Mouse (Mus musculus) lung, embryonic 14.5 days (tissue): ENCODE results near the gene Rcn3. TPM values are rescaled to one million over a fixed set of nuclear protein-coding genes. Genes with fewer than 3 reads are reported as not detected.

Source experiments
- ATAC-seq: fragments of 200-750 bp; cut with Nextera tagmentation; 2 replicates; pipeline ENCODE4 v1.8.0; 2017; ENCODE audit warnings: mild to moderate bottlenecking, moderate TSS enrichment, moderate library complexity; ENCODE audit not compliant: insufficient read depth
- DNase-seq: peaks from one replicate; pipeline ENCODE4 v3.0.0-alpha.2; 2015
- H3K27ac ChIP-seq: fragments of 300-500 bp; sonication (generic); 2 replicates; pipeline ENCODE4 v1.5.1; 2014; ENCODE audit warnings: low read depth, mild to moderate bottlenecking, moderate library complexity
- H3K27me3 ChIP-seq: fragments of 300-500 bp; sonication (generic); 2 replicates; pipeline ENCODE4 v1.6.1; 2014; ENCODE audit warnings: low read length, control low read depth; ENCODE audit not compliant: insufficient read depth
- H3K36me3 ChIP-seq: fragments of 300-500 bp; sonication (generic); 2 replicates; pipeline ENCODE4 v1.6.1; 2014; ENCODE audit warnings: control low read depth; ENCODE audit not compliant: insufficient read depth
- H3K4me1 ChIP-seq: fragments of 300-500 bp; sonication (generic); 2 replicates; pipeline ENCODE4 v1.6.1; 2014; ENCODE audit warnings: antibody characterized with exemption, control low read depth; ENCODE audit not compliant: insufficient read depth
- H3K4me2 ChIP-seq: fragments of 300-500 bp; sonication (generic); 2 replicates; pipeline ENCODE4 v1.6.1; 2014; ENCODE audit warnings: mild to moderate bottlenecking
- H3K4me3 ChIP-seq: fragments of 300-500 bp; sonication (generic); 2 replicates; pipeline ENCODE4 v1.5.1; 2014; ENCODE audit warnings: low read depth, low read length
- H3K9ac ChIP-seq: fragments of 300-500 bp; sonication (generic); 2 replicates; pipeline ENCODE4 v1.6.1; 2014
- H3K9me3 ChIP-seq: fragments of 300-500 bp; sonication (generic); 2 replicates; pipeline ENCODE4 v1.6.1; 2016; ENCODE audit warnings: low read depth, low read length, control low read depth
- CTCF ChIP-seq: IDR thresholded peaks from 2 replicates; pipeline ENCODE4 v1.5.1; 2016; ENCODE audit warnings: antibody characterized with exemption, low read depth
- WGBS: fragments of 180-500 bp; shearing (Covaris S2); extraction: QIAGEN DNeasy Blood & Tissue Kit; methylation state at CpG from one replicate; pipeline ENCODE4 v1.1.7; 2014; 5-methylcytosine and 5-hydroxymethylcytosine counted together
- polyA plus RNA-seq: library from polyadenylated mRNA; unstranded; fragments of >200 nt; fragmentation: Nextera tagmentation; extraction: Ambion mirVana; gene quantifications from 2 replicates; pipeline ENCODE4 v1.2.1, GENCODE M21; 2014

Rcn3 gene
- polyA plus RNA-seq, 1 experiment from 2014 or later = 360 TPM

DNA sequence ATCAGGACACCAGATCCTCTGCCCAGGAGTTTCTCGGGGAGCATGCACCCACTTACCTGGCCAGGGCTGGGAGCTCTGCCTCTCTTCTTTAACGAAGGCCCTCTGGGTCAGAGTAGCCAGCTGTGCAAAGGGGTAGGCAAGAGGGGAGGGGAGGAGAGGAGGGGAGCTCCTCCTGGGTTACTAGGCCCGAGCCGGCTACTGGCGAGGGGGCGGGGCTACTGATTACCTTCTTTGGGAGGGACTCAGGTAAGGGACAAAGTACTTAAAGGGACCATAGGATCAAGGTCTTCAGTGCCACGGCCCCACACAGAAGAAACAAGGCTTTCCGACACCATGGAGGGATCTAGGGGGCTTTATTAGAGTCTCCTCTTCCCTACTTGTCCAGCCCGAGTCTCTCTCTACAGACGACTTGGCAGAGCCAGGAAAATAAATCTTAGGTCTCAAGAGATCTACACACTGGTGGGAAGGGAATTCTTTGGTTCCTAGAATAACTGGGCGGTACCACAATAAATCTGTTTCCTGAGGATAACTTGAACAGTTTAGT, 30.4 kb downstream of the Rcn3 start:
- Histone ChIP-seq H3K9ac (peak overlapping the region; percentile 43), H3K36me3 (no peaks in the 10 kb centered on the region), H3K4me2 (peak overlapping the region; percentile 63), H3K4me1 (peaks cover 6% of the 10 kb centered on the region), H3K9me3 (no peaks in the 10 kb centered on the region), H3K4me3 (peak overlapping the region; percentile 65), H3K27me3 (no peaks in the 10 kb centered on the region), H3K27ac (peak overlapping the region; percentile 70)
- ATAC-seq (0 out of 2 replicates have a peak, but pooled peaks have one; percentile 6), DNase-seq (peak; percentile 64)
- TF ChIP-seq CTCF = no peak
- WGBS = 12% methylated on average over 11 of the region's 11 CpGs

DNA sequence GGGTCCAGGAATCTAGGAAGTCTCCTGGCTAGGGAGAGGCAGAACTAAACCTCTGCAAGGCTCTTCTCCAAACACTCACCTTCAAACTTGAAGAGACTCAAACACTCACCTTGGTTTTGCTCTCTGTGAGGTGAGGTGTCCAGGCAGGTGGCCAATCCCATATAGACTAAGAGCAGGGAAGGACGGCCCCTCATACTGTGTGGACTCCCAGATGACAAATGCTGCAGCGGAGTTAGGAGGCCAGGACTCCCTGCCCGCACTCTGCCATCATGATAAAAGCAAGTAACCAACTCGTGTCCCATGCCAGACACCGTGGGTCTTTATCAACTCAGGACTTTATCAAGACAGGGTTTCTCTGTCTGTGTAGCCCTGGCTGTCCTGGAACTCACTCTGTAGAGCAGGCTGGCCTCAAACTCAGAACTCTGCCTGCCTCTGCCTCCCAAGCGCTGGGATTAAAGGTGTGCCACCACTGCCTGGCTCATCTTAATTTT, 31.3 kb downstream of the Rcn3 start:
- Histone ChIP-seq H3K27me3 (no peaks in the 10 kb centered on the region), H3K9ac (no peak overlapping the region), H3K36me3 (no peaks in the 10 kb centered on the region), H3K9me3 (no peaks in the 10 kb centered on the region), H3K27ac (no peak overlapping the region), H3K4me2 (peak overlapping the region; percentile 63; the same call in 1 of the 2 replicates), H3K4me3 (no peak overlapping the region), H3K4me1 (peaks cover 6% of the 10 kb centered on the region)
- WGBS = 72% methylated on average over 6 of the region's 6 CpGs
- DNase-seq (no peak), ATAC-seq (no peak)
- no peak for TF ChIP-seq CTCF

DNA sequence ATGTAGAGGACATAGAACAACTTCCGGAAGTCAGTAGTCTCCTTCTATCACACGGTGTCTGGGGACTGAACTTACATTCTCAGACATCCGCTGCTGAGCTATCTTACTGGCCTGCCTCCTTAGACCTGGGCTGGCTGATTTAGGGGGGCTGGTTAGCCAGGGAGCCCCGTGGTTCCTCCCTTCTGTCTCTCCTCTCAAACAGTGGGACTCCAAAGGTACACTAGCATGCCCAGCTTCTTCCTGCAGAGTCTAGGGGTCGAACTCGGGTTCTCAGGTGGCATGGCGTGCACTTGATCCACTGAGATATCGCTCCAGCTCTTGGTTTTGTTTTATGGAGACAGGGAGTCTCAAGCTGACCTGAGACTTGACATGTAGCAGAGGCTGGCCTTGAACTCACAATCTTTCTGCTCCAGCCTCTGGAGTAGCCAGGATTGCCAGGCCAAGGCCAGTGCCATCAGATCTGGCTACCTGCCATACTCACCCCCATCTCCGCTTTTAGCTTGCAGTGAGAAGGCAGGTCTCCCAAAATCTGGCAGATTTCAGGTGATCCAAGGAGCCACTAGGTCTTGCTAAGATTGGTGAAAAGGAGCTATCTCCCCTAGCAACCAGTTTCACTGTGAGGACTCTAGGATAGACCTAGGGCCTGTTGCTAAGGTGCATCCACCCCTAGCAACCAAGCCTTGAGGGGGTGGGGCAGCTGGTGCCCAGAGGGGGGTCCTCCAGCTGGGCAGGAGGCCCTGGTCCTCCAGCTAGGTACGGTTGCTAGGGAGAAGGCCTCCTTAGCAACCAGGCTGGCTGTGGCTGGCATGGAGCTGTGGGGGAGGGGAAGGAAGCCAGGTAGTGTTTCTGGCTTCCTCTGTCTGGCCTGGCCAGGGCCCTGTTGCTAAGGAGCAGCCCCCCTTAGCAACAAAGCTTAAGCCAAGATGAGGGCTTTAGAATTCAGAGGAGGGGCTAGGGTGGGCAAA, 33.1 kb downstream of the Rcn3 start:
- ATAC-seq = no peak
- Histone ChIP-seq H3K4me3 (no peak overlapping the region), H3K4me2 (no peak overlapping the region), H3K9me3 (no peaks in the 10 kb centered on the region), H3K27me3 (no peaks in the 10 kb centered on the region), H3K4me1 (peaks cover 6% of the 10 kb centered on the region), H3K27ac (no peak overlapping the region), H3K9ac (no peak overlapping the region), H3K36me3 (no peaks in the 10 kb centered on the region)
- peak; percentile 23 for DNase-seq
- WGBS = 75% methylated on average over 10 of the region's 10 CpGs
- no peak for TF ChIP-seq CTCF

DNA sequence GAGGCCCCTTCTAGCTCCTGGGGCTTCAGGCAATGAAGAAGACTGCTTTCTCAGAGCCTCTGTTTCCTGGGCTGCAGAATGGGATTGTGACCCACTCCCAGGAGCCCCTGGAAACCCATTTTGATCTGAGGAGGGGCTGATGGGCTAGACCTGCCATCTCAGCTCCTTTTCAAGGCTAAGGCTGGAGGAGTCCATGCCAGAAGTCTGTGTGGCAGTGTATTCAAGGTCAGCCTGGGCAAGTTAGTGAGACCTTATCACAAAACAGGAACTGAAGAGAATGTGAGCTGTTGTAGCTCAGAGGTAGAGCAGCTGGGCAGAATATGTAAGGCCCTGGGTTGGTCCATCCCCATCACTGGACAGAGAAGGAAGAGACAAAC, 35.1 kb downstream of the Rcn3 start:
- DNase-seq = no peak
- no peak overlapping the region for H3K27ac ChIP-seq

DNA sequence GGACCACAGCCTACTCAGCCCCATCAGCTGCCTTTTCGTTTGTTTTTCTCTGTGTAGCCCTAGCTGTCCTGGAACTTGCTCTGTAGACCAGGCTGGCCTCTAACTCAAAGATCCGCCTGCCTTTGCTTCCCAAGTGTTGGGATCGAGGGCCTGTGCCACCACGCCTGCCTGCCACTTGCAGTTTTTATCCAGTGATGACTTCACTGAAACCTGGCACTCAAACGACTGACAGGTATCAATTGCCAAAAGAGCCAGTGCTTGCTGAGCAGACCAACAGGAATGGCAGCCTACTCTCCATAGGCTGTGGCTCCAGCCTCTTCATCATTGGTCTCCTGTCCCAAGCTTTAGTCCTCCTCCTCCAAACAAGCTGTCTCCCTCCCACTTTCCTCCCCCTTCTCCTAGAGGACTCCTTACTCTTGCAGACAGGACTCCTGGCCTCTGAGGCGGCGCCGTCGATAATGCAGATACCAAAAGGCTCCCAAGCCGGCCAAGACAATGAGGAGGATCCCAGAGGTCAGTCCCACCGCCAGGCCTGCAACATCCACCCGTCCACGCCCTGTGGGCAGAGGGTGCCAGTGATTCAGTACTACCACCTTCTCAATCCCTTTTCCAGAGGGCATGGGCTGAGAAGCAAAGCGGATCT, 35.6 kb downstream of the Rcn3 start:
- Histone ChIP-seq H3K4me1 (peaks cover 2% of the 10 kb centered on the region), H3K9ac (no peak overlapping the region), H3K9me3 (no peaks in the 10 kb centered on the region), H3K36me3 (no peaks in the 10 kb centered on the region), H3K4me2 (no peak overlapping the region), H3K4me3 (no peak overlapping the region), H3K27ac (no peak overlapping the region), H3K27me3 (no peaks in the 10 kb centered on the region)
- 52% methylated on average over 14 of the region's 14 CpGs for WGBS
- ATAC-seq (no peak), DNase-seq (no peak)
- TF ChIP-seq CTCF = no peak

More for the DNA sequence above, 35.1 kb downstream of the Rcn3 start:
- Histone ChIP-seq H3K4me1 (peaks cover 6% of the 10 kb centered on the region), H3K4me3 (no peak overlapping the region), H3K27me3 (no peaks in the 10 kb centered on the region), H3K36me3 (no peaks in the 10 kb centered on the region), H3K9ac (no peak overlapping the region), H3K9me3 (no peaks in the 10 kb centered on the region), H3K4me2 (no peak overlapping the region)
- no peak for TF ChIP-seq CTCF
- ATAC-seq = no peak

DNA sequence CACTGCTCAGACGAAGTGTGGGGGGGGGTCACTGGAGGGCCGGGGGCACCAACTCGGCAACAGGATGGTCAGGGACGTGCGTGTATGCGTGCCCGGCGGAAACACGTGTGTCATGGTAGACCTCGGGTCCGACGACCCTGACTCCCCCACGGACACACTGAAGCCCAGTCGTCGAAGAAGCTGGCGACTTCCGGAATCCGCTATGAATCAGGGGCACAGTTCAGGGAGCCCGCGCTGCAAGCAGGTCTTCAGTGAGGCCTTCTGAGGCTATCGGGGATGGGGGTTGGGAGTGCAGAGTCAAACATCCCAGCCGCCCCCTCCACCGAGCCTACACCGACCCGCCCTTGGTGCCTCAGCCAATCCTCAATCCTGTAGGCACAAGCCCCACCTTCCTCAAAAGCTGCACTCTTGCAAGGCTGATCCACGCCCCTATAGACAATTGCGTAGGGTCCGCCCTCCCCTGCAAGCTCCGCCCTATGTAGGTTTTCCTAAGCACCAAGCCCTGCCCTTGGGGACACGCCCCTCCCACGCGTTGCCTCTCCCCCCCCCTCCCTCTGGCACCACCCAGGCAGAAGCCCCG, 38.0 kb downstream of the Rcn3 start:
- ATAC-seq (peak; percentile 95), DNase-seq (peak; percentile 98)
- Histone ChIP-seq H3K27me3 (no peaks in the 10 kb centered on the region), H3K4me3 (peak overlapping the region; percentile 90), H3K9me3 (no peaks in the 10 kb centered on the region), H3K4me2 (peak overlapping the region; percentile 88), H3K27ac (peak overlapping the region; percentile 99), H3K4me1 (0 out of 2 replicates have a peak, but pooled peaks cover 3% of the 10 kb centered on the region), H3K36me3 (peaks cover 16% of the 10 kb centered on the region), H3K9ac (peak overlapping the region; percentile 88)
- TF ChIP-seq CTCF = no peak
- under 1% methylated on average over 33 of the region's 33 CpGs for WGBS
